Mouse (Mus musculus) midbrain, embryonic 12.5 days (tissue): ENCODE data around the gene Eml4. TPM values are rescaled to one million over a fixed set of nuclear protein-coding genes. Genes with fewer than 3 reads are reported as not detected.
A peak's percentile ranks its signal among the peaks of the same experiment; 100 is the strongest.

ENCODE experiments used
- ATAC-seq: fragments of 200-750 bp; cut with Nextera tagmentation; 2 replicates; pipeline ENCODE4 v1.8.0; 2017; ENCODE audit warnings: low read depth, moderate TSS enrichment, moderate library complexity; ENCODE audit not compliant: low FRiP score
- H3K27ac ChIP-seq: fragments of 300-500 bp; sonication (generic); replicated peaks from 2 replicates; pipeline ENCODE4 v1.5.1; 2016; ENCODE audit warnings: mild to moderate bottlenecking
- H3K27me3 ChIP-seq: fragments of 300-500 bp; sonication (generic); 2 replicates; pipeline ENCODE4 v1.6.1; 2016; ENCODE audit warnings: mild to moderate bottlenecking
- H3K36me3 ChIP-seq: fragments of 300-500 bp; sonication (generic); 2 replicates; pipeline ENCODE4 v1.6.1; 2016
- H3K4me1 ChIP-seq: fragments of 300-500 bp; sonication (generic); 2 replicates; pipeline ENCODE4 v1.6.1; 2016
- H3K4me2 ChIP-seq: fragments of 300-500 bp; sonication (generic); replicated peaks from 2 replicates; pipeline ENCODE4 v1.6.1; 2016; ENCODE audit warnings: mild to moderate bottlenecking, moderate library complexity
- H3K4me3 ChIP-seq: fragments of 300-500 bp; sonication (generic); 2 replicates; pipeline ENCODE4 v1.5.1; 2016; ENCODE audit warnings: mild to moderate bottlenecking
- H3K9ac ChIP-seq: fragments of 300-500 bp; sonication (generic); replicated peaks from 2 replicates; pipeline ENCODE4 v1.6.1; 2016; ENCODE audit warnings: mild to moderate bottlenecking, moderate library complexity
- H3K9me3 ChIP-seq: fragments of 300-500 bp; sonication (generic); 2 replicates; pipeline ENCODE4 v1.6.1; 2016; ENCODE audit warnings: mild to moderate bottlenecking
- WGBS: fragments of 180-500 bp; shearing (Covaris S2); methylation state at CpG from one replicate; pipeline ENCODE4 v1.1.7; 2016; 5-methylcytosine and 5-hydroxymethylcytosine counted together
- polyA plus RNA-seq: library from polyadenylated mRNA; unstranded; fragments of >200 nt; fragmentation: Nextera tagmentation; extraction: Ambion mirVana; gene quantifications from 2 replicates; pipeline ENCODE4 v1.2.1, GENCODE M21; 2016

Gene Eml4
- polyA plus RNA-seq, 1 experiment from 2014 or later = 43.4 TPM

- peaks cover 21% of the 10 kb centered on the region for H3K4me1 ChIP-seq
- H3K27me3 ChIP-seq = no peaks in the 10 kb centered on the region
- WGBS = 16% methylated on average over 13 of the region's 13 CpGs
- no peaks in the 10 kb centered on the region for H3K36me3 ChIP-seq
- no peak for ATAC-seq
- peak overlapping the region; percentile 95 for H3K9ac ChIP-seq
- peak overlapping the region; percentile 77 for H3K4me2 ChIP-seq
- H3K4me3 ChIP-seq = peak overlapping the region; percentile 94
- no peaks in the 10 kb centered on the region for H3K9me3 ChIP-seq
- peak overlapping the region; percentile 91 for H3K27ac ChIP-seq
These were observed 1.1 kb downstream of the Eml4 start for GRCm38 (mm10) chr17:83351601-83352413.

GRCm38 (mm10) chr17:83352456-83352855, 1.7 kb downstream of the Eml4 start:
- Histone ChIP-seq H3K27me3 (no peaks in the 10 kb centered on the region), H3K9ac (no peak overlapping the region), H3K4me2 (peak overlapping the region; percentile 77), H3K4me3 (0 out of 2 replicates have a peak overlapping the region, but pooled peaks have one; percentile 94), H3K9me3 (no peaks in the 10 kb centered on the region), H3K4me1 (peaks cover 21% of the 10 kb centered on the region), H3K36me3 (no peaks in the 10 kb centered on the region), H3K27ac (no peak overlapping the region)
- ATAC-seq = no peak
- 0% methylated on average over 2 of the region's 2 CpGs for WGBS

- H3K27ac ChIP-seq = no peak overlapping the region
- 0 out of 2 replicates have a peak overlapping the region, but pooled peaks have one; percentile 2 for H3K4me3 ChIP-seq
- peak overlapping the region; percentile 77 for H3K4me2 ChIP-seq
- no peak overlapping the region for H3K9ac ChIP-seq
- no peaks in the 10 kb centered on the region for H3K9me3 ChIP-seq
- 15% methylated on average over 5 of the region's 5 CpGs for WGBS
- H3K27me3 ChIP-seq = no peaks in the 10 kb centered on the region
- no peak for ATAC-seq
- no peaks in the 10 kb centered on the region for H3K36me3 ChIP-seq
- peaks cover 21% of the 10 kb centered on the region for H3K4me1 ChIP-seq
These were observed 2.3 kb downstream of the Eml4 start for GRCm38 (mm10) chr17:83353011-83353410.

- Histone ChIP-seq H3K4me1 (peaks cover 21% of the 10 kb centered on the region), H3K36me3 (no peaks in the 10 kb centered on the region), H3K9ac (no peak overlapping the region), H3K4me2 (no peak overlapping the region), H3K27ac (no peak overlapping the region), H3K4me3 (no peak overlapping the region), H3K9me3 (no peaks in the 10 kb centered on the region), H3K27me3 (no peaks in the 10 kb centered on the region)
- ATAC-seq = no peak
- WGBS = 61% methylated on average over 4 of the region's 4 CpGs
These were observed 2.7 kb downstream of the Eml4 start for GRCm38 (mm10) chr17:83353460-83353859.

- Histone ChIP-seq H3K36me3 (no peaks in the 10 kb centered on the region), H3K4me2 (no peak overlapping the region)
These were observed 4.8 kb downstream of the Eml4 start for GRCm38 (mm10) chr17:83355481-83355880.

GRCm38 (mm10) chr17:83359934-83360333, 9.2 kb downstream of the Eml4 start:
- no peak overlapping the region for H3K4me2 ChIP-seq
- no peak for ATAC-seq
- no peak overlapping the region for H3K4me3 ChIP-seq
- no peaks in the 10 kb centered on the region for H3K36me3 ChIP-seq
- H3K4me1 ChIP-seq = peaks cover 2% of the 10 kb centered on the region; the same call in 1 of the 2 replicates
- 84% methylated on average over 4 of the region's 4 CpGs for WGBS
- no peaks in the 10 kb centered on the region for H3K27me3 ChIP-seq
- no peaks in the 10 kb centered on the region for H3K9me3 ChIP-seq
- H3K9ac ChIP-seq = no peak overlapping the region
- H3K27ac ChIP-seq = no peak overlapping the region

More at GRCm38 (mm10) chr17:83355481-83355880, 4.8 kb downstream of the Eml4 start:
- no peaks in the 10 kb centered on the region for H3K9me3 ChIP-seq
- peaks cover 18% of the 10 kb centered on the region for H3K4me1 ChIP-seq
- no peak for ATAC-seq
- no peak overlapping the region for H3K4me3 ChIP-seq
- no peak overlapping the region for H3K9ac ChIP-seq
- H3K27me3 ChIP-seq = no peaks in the 10 kb centered on the region
- 83% methylated on average over 2 of the region's 2 CpGs for WGBS
- H3K27ac ChIP-seq = no peak overlapping the region

GRCm38 (mm10) chr17:83360796-83361566, 10.2 kb downstream of the Eml4 start:
- Histone ChIP-seq H3K27ac (no peak overlapping the region), H3K4me3 (no peak overlapping the region), H3K9me3 (no peaks in the 10 kb centered on the region), H3K4me1 (peaks cover 2% of the 10 kb centered on the region; the same call in 1 of the 2 replicates), H3K9ac (no peak overlapping the region), H3K4me2 (no peak overlapping the region), H3K27me3 (no peaks in the 10 kb centered on the region), H3K36me3 (no peaks in the 10 kb centered on the region)
- 84% methylated on average over 13 of the region's 13 CpGs for WGBS
- no peak for ATAC-seq

- H3K27ac ChIP-seq = no peak overlapping the region
- peaks cover 2% of the 10 kb centered on the region; the same call in 1 of the 2 replicates for H3K4me1 ChIP-seq
- H3K9me3 ChIP-seq = no peaks in the 10 kb centered on the region
- no peak overlapping the region for H3K4me2 ChIP-seq
- no peak overlapping the region for H3K4me3 ChIP-seq
- H3K36me3 ChIP-seq = no peaks in the 10 kb centered on the region
- no peak for ATAC-seq
- no peaks in the 10 kb centered on the region for H3K27me3 ChIP-seq
- H3K9ac ChIP-seq = no peak overlapping the region
- 86% methylated on average over 3 of the region's 3 CpGs for WGBS
These were observed 12.3 kb downstream of the Eml4 start for GRCm38 (mm10) chr17:83363081-83363480.

GRCm38 (mm10) chr17:83364296-83364695, 13.6 kb downstream of the Eml4 start:
- Histone ChIP-seq H3K4me3 (no peak overlapping the region), H3K4me1 (peaks cover 2% of the 10 kb centered on the region; the same call in 1 of the 2 replicates), H3K9me3 (no peaks in the 10 kb centered on the region), H3K36me3 (no peaks in the 10 kb centered on the region), H3K4me2 (no peak overlapping the region), H3K27me3 (no peaks in the 10 kb centered on the region), H3K9ac (no peak overlapping the region), H3K27ac (no peak overlapping the region)
- WGBS = 79% methylated on average over 5 of the region's 5 CpGs
- no peak for ATAC-seq

GRCm38 (mm10) chr17:83365130-83365529, 14.4 kb downstream of the Eml4 start:
- Histone ChIP-seq H3K9ac (no peak overlapping the region), H3K36me3 (no peaks in the 10 kb centered on the region), H3K4me1 (peaks cover 2% of the 10 kb centered on the region; the same call in 1 of the 2 replicates), H3K4me3 (no peak overlapping the region), H3K27ac (no peak overlapping the region), H3K27me3 (no peaks in the 10 kb centered on the region), H3K4me2 (no peak overlapping the region), H3K9me3 (no peaks in the 10 kb centered on the region)
- ATAC-seq = no peak
- WGBS = 92% methylated on average over 2 of the region's 2 CpGs

- WGBS = 61% methylated on average over 11 of the region's 11 CpGs
- no peak overlapping the region for H3K4me3 ChIP-seq
- no peak overlapping the region for H3K4me2 ChIP-seq
- no peak overlapping the region for H3K27ac ChIP-seq
- no peaks in the 10 kb centered on the region for H3K36me3 ChIP-seq
- H3K4me1 ChIP-seq = peaks cover 9% of the 10 kb centered on the region
- H3K27me3 ChIP-seq = no peaks in the 10 kb centered on the region
- no peak for ATAC-seq
- no peak overlapping the region for H3K9ac ChIP-seq
- H3K9me3 ChIP-seq = no peaks in the 10 kb centered on the region
These were observed 15.1 kb downstream of the Eml4 start for GRCm38 (mm10) chr17:83365614-83366355.
